Mouse (Mus musculus) cortical plate, adult 2 months (tissue): ENCODE data around the gene Gpr83.

Source experiments
- CTCF ChIP-seq: fragments of 200-500 bp; IDR thresholded peaks from 2 replicates; pipeline ENCODE4 v1.5.1; 2011; ENCODE audit warnings: mild to moderate bottlenecking, control low read depth, low read length; ENCODE audit not compliant: insufficient read depth; ENCODE audit errors: extremely low read depth
- POLR2A ChIP-seq: fragments of 200-500 bp; IDR thresholded peaks from 2 replicates; pipeline ENCODE4 v1.6.1; 2011; ENCODE audit warnings: mild to moderate bottlenecking, low read length, control low read depth; ENCODE audit not compliant: insufficient read depth; ENCODE audit errors: extremely low read depth

DNA sequence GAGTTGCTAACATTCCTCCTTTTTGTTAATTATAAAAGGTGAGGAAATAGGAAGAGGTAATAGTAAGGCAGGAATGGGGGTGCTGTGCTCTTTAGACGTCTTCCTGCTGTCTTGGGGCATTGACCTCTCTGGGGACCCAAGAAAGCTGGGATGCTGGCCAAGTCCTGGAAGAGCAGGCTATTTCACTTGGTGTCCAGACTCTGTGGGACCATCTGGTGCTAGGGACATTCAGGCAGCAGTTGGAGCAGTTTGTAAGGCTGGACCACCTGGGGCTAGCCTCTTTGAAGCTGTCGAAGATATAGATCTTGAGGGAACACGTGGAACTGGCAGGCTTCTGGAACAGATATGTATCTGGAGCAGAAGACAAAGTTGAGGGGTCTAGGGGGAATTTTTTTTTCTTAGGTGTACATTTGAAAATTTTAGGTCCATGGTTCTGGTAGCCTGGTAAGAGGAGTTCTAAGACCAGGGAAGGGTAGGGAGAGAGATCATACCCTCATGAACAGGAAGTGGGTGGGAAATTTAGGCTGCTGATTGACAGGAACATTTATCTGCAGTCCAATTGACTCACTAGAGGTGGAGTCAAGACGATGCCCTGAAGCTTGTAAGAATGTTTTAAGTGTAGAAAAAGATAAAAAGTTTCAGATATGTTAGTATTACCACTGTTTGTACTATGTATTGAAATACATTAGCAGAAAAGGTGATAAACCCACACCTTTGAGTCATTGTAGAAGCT is 2.9 kb upstream of the Gpr83 start:
- TF ChIP-seq CTCF, result no peak
- TF ChIP-seq POLR2A, result no peak
